Mouse (Mus musculus): ENCODE measurements around the gene Zfp992. TPM values are rescaled to one million over a fixed set of nuclear protein-coding genes. Genes with fewer than 3 reads are reported as not detected.
"Not testable (repeated sequence)": the region's sequence is repeated elsewhere in the genome, so short reads cannot be mapped to it uniquely, and the experiment has no call there.

The Zfp992 gene
- total and polyA plus RNA-seq, 3 experiments, result 1.7 to 2.3 TPM; not detected in 1

DNA sequence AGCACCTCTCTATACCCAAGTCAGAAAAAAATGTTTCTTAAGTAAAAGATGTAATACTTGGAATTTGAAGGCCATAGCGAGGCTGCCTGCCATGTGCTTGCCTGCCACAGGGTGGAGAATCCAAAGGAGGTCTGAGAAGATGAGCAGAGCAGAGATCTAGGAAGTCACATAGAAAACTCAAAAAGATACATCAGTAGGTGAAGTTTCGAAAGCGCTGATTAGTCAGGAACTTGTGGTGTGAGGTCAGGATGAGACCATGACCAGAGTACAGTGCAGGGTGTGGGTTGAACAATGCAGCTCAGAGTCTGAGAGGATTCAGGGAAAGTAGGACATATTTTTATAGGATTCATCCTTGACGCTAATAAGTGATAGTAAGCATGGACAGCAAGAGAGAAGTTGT lies 2.7 kb upstream of the Zfp992 start:
- not testable (repeated sequence) for H3K9ac ChIP-seq (ENCODE audit: control insufficient read depth, low read depth, low read length, poor library complexity, severe bottlenecking); H3K4me3 ChIP-seq (ENCODE audit: control insufficient read depth in 1 of 2, insufficient read depth in 1 of 2, low read depth in 2 of 2, low read length in 2 of 2); DNase-seq (ENCODE audit: low read depth, low spot score); H3K79me2 ChIP-seq (ENCODE audit: control insufficient read depth, insufficient read depth, low read length, poor library complexity); H3K9me3 ChIP-seq (replicated peaks; ENCODE audit: insufficient read depth, low read length); H3K4me1 ChIP-seq (ENCODE audit: control insufficient read depth in 1 of 2, insufficient read depth in 2 of 2, low read length in 2 of 2); H3K36me3 ChIP-seq (ENCODE audit: control insufficient read depth in 1 of 2, insufficient read depth in 2 of 2, low read length in 2 of 2); H3K27me3 ChIP-seq (ENCODE audit: control insufficient read depth in 1 of 2, insufficient read depth in 2 of 2, low read length in 2 of 2); H3K27ac ChIP-seq (ENCODE audit: control insufficient read depth, low read depth, low read length)

GRCm38 (mm10) chr4:146447016-146447415 lies 1.8 kb upstream of the Zfp992 start:
- H3K27me3 ChIP-seq (ENCODE audit: control insufficient read depth in 1 of 2, insufficient read depth in 2 of 2, low read length in 2 of 2); H3K9ac ChIP-seq (ENCODE audit: control insufficient read depth, low read depth, low read length, poor library complexity, severe bottlenecking); H3K4me3 ChIP-seq (ENCODE audit: control insufficient read depth in 1 of 2, insufficient read depth in 1 of 2, low read depth in 2 of 2, low read length in 2 of 2); H3K4me1 ChIP-seq (ENCODE audit: control insufficient read depth in 1 of 2, insufficient read depth in 2 of 2, low read length in 2 of 2); DNase-seq (ENCODE audit: low read depth, low spot score); H3K27ac ChIP-seq (ENCODE audit: control insufficient read depth, low read depth, low read length); H3K79me2 ChIP-seq (ENCODE audit: control insufficient read depth, insufficient read depth, low read length, poor library complexity); H3K9me3 ChIP-seq (replicated peaks; ENCODE audit: insufficient read depth, low read length); H3K36me3 ChIP-seq (ENCODE audit: control insufficient read depth in 1 of 2, insufficient read depth in 2 of 2, low read length in 2 of 2): not testable (repeated sequence)

GRCm38 (mm10) chr4:146449711-146450110 lies 888 bp downstream of the Zfp992 start:
- not testable (repeated sequence) for H3K9me3 ChIP-seq (replicated peaks; ENCODE audit: insufficient read depth, low read length); H3K79me2 ChIP-seq (ENCODE audit: control insufficient read depth, insufficient read depth, low read length, poor library complexity)

GRCm38 (mm10) chr4:146452576-146452975 lies 3.8 kb downstream of the Zfp992 start:
- H3K27me3 ChIP-seq (ENCODE audit: control insufficient read depth in 1 of 2, insufficient read depth in 2 of 2, low read length in 2 of 2); H3K79me2 ChIP-seq (ENCODE audit: control insufficient read depth, insufficient read depth, low read length, poor library complexity); H3K9ac ChIP-seq (ENCODE audit: control insufficient read depth, low read depth, low read length, poor library complexity, severe bottlenecking); H3K4me3 ChIP-seq (ENCODE audit: control insufficient read depth in 1 of 2, insufficient read depth in 1 of 2, low read depth in 2 of 2, low read length in 2 of 2); H3K4me1 ChIP-seq (ENCODE audit: control insufficient read depth in 1 of 2, insufficient read depth in 2 of 2, low read length in 2 of 2); H3K9me3 ChIP-seq (replicated peaks; ENCODE audit: insufficient read depth, low read length); DNase-seq (ENCODE audit: low read depth, low spot score); H3K27ac ChIP-seq (ENCODE audit: control insufficient read depth, low read depth, low read length); H3K36me3 ChIP-seq (ENCODE audit: control insufficient read depth in 1 of 2, insufficient read depth in 2 of 2, low read length in 2 of 2): not testable (repeated sequence)

More at GRCm38 (mm10) chr4:146449711-146450110, 888 bp downstream of the Zfp992 start:
- DNase-seq (ENCODE audit: low read depth, low spot score); H3K9ac ChIP-seq (ENCODE audit: control insufficient read depth, low read depth, low read length, poor library complexity, severe bottlenecking); H3K36me3 ChIP-seq (ENCODE audit: control insufficient read depth in 1 of 2, insufficient read depth in 2 of 2, low read length in 2 of 2); H3K27ac ChIP-seq (ENCODE audit: control insufficient read depth, low read depth, low read length); H3K4me3 ChIP-seq (ENCODE audit: control insufficient read depth in 1 of 2, insufficient read depth in 1 of 2, low read depth in 2 of 2, low read length in 2 of 2); H3K27me3 ChIP-seq (ENCODE audit: control insufficient read depth in 1 of 2, insufficient read depth in 2 of 2, low read length in 2 of 2); H3K4me1 ChIP-seq (ENCODE audit: control insufficient read depth in 1 of 2, insufficient read depth in 2 of 2, low read length in 2 of 2): not testable (repeated sequence)

DNA sequence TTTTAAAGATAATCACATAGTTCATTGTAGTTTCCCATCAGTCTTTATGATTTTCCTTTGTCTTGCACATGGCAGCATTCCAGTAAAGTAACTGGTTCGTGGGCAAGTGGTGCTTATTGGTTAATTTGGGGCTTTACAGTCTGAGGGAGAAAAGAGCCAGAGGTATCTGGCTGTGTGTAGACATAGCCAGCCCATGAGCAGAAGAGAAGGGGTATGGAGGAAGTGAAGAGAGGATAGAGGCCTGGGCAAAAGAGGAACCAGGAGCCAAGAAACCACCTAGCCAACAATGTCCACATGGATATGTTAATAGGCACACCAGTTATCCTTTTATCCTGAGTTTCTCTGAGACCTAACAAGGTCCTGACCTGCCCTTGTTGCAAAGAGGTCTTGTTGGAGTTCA lies 5.3 kb downstream of the Zfp992 start:
- H3K9me3 ChIP-seq (replicated peaks; ENCODE audit: insufficient read depth, low read length), result not testable (repeated sequence)

More for the DNA sequence above, 5.3 kb downstream of the Zfp992 start:
- not testable (repeated sequence) for H3K4me3 ChIP-seq (ENCODE audit: control insufficient read depth in 1 of 2, insufficient read depth in 1 of 2, low read depth in 2 of 2, low read length in 2 of 2); H3K27me3 ChIP-seq (ENCODE audit: control insufficient read depth in 1 of 2, insufficient read depth in 2 of 2, low read length in 2 of 2); H3K36me3 ChIP-seq (ENCODE audit: control insufficient read depth in 1 of 2, insufficient read depth in 2 of 2, low read length in 2 of 2); H3K9ac ChIP-seq (ENCODE audit: control insufficient read depth, low read depth, low read length, poor library complexity, severe bottlenecking); H3K27ac ChIP-seq (ENCODE audit: control insufficient read depth, low read depth, low read length); DNase-seq (ENCODE audit: low read depth, low spot score); H3K79me2 ChIP-seq (ENCODE audit: control insufficient read depth, insufficient read depth, low read length, poor library complexity); H3K4me1 ChIP-seq (ENCODE audit: control insufficient read depth in 1 of 2, insufficient read depth in 2 of 2, low read length in 2 of 2)
